Mouse (Mus musculus) T-helper 2 cell (primary cell): ENCODE results near the gene Dip2c.

Source experiments
- in situ Hi-C: fragments of 300-600 bp; cut with MboI, MseI; formaldehyde crosslinking; loops from one replicate; pipeline ENCODE4 v1.15.1; 2025; ENCODE audit warnings: high pct_unique_total_duplicates

The Dip2c gene

DNA sequence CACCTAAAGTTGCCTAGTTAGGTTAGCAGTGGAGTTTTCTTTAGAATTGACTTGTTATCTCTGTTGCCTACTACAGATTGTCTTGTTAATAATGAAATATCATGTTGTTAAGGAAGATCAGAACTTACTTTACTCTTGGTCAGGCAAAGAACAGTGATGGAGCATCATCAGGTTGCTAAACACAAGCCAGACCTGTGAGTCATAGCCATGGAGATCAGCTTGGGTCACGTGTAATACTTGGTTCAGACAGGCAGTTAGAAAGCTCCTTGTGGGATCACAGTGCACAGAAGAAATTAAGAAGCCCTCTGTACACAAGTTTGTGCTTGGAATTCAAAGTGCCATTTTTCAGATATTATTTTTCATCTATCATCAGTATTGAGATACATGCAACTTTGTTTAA lies 48.9 kb downstream of the Dip2c start:
- in situ Hi-C loops = no loop called here

DNA sequence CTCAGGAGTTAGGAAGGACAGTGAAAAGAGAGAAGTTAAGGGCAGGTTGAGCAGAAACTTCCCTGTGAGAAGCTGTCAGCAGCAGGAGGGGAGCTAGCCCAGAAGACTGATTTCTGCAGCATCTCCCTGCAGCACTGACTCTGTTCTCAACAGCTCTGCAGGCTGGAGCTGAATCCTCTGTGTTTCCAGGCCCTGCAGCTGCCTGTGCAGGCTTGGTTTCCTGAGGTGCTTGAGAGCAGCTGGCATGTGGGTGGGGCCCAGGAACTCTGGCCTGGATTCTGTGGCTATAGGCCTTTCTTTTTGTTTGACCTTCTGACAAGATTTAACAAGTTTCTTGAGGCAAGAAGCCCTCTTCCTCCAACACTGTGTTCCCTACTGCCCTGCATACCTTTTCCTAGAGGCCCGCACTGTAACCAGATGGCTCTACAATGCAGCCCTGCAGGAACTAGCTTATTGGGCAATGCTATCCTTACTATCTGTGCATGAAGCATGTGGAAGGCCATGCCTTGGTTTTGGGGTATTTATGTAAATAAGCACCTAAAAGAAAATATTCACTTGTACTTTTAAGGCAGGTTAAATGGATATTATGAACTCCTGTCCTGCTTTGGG lies 53.1 kb downstream of the Dip2c start:
- in situ Hi-C loops = no loop called here

DNA sequence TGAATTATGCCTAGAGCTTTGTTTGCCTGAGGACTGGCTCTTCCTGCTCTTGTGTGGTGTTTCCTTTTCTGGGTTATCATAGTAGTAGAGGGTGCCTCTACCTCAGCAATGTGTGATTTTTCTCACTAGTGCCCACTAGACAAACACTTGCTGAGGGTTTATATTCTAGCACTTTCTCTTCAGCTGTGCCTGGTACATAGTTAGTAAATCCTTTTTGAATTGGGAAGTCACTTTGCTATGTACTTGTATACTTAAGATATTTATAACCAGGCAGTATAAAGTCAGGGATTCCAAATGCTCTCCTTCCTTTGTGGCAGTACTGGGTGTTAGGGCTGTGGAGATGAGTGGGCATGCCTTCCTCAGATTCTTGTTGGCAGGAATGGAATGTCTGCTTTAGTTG lies 56.9 kb downstream of the Dip2c start:
- in situ Hi-C loops = no loop called here

DNA sequence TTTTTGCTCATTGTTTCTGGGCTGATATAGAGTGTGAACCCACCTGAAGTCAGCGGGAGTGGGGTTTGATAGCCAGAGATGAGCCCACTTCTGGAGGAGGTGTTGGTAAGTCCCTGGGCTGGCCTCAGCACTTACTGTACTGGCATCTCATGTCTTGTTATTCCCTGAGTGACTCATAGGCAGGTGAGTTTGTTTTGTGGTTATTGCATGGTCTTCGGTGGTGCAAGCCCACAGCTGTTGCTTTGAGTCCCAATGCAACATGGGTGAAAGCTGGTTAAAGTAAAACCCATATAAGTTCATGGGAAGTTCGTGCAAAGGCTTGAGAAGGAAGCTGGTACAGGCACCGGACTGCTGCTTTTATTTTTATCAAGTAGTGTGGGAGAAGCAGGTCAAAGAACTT lies 64.0 kb downstream of the Dip2c start:
- in situ Hi-C loops = no loop called here

DNA sequence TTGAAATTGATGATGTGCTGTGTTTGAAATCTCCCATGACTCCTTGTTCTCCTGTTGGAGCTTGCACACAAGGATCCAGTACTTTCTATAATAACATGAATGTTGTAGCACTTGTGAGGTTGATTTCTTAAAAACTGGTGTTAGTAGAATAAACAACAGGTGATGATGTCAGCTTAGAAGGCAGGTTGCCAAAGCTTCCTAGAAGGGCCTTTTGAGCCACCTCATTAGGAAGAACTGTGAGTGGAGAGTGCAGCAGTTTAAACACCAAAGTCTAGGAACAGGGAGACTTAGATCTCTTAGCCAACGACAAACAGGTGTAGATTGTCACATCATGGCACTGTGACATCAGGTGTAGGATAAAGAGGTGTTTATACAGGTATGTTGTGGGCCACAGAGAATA lies 66.4 kb downstream of the Dip2c start:
- in situ Hi-C loops = no loop called here

DNA sequence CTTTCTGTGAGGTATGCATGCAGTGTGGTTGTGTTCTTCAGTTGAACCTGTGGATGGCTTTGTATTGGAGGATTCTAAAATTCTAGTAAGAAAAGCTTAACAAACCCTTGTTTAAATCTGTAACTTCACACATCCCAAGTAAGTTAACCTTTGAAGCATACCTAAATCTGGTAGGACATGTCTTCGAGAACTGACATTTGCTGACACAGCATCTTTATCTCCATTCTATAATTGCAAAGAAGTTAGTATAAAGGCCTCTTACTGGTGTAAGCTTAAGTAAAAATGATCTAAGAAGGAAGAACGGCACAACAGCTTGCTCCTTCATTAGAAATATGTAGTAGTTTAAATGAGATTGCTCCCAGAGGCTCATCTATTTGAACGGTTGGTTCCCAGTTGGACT lies 71.1 kb downstream of the Dip2c start:
- in situ Hi-C loops = no loop called here

DNA sequence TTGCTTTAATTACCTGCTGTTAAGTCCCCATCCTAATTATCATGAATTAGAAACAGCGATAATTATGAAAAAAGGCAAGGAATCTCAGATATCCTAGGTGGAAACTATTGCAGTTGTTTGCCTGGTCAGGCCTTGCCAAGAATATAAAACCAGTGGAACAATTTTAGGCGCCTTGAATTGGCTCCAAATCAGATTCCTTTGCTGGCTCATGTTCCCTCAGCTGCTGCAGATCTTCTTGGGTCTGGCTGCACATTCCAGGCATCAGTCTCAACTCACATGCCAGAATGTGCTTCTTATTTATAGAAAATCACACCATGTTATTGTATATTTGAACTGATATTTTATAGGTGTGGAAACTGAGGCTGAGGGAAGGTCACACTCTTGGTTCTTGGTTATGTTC lies 74.3 kb downstream of the Dip2c start:
- in situ Hi-C loops = no loop called here

DNA sequence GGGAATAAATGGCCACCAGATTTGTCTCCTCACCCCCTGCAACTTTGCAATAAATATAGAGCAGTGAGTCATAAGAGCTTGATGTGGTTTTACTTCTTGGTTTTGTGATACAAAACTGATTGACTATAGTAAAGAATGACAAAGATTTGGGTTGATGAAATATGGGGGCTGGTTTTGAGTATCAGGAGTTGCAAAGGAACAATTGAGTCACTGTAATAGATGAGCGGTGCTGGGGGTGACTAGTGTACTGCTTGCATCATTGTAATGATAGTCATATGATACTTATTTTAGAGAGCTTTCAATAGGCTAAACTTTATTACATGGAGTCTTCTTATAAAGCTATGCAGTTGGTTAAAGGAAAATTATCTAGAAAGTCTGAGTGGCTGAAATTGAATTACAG lies 77.6 kb downstream of the Dip2c start:
- in situ Hi-C loops = no loop called here

DNA sequence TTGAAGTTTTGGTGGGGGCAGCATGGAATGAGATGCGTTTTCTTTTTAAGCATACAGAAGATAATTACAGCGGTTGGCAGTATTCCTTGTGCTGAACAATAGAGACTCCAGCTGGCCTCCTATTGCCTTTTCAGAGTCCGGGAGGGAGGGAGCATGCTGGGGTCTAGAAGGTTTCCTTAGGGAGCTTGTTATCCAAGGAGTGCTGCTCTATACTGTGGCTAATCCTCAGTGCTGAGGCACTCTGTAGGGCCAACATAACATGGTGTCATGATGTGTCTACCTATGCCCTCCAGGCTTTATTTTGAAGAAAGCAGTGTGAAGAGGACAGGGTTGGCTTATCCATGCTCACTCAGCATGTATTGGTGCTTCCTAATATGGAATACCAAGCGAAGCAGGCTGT lies 79.0 kb downstream of the Dip2c start:
- in situ Hi-C loops = no loop called here

DNA sequence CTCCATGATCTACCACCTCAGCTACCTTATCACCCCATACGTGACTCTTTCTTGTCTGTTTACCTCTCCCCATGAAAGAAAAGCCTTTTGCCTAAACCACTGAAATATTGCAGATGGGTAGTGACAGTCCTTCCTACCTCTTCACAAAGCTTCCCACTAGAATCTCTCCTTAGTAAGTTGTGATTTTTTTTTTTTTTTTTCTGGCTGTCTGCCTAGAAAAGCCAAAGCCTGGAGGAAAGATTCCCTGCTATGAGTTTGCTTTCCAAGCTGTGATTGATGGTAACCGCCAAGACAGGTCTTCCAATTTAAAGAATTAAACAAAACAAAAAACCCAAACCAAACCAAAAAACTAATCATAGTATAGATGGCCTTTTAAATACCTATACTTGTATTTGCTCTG lies 85.1 kb downstream of the Dip2c start:
- in situ Hi-C loops = no loop called here

DNA sequence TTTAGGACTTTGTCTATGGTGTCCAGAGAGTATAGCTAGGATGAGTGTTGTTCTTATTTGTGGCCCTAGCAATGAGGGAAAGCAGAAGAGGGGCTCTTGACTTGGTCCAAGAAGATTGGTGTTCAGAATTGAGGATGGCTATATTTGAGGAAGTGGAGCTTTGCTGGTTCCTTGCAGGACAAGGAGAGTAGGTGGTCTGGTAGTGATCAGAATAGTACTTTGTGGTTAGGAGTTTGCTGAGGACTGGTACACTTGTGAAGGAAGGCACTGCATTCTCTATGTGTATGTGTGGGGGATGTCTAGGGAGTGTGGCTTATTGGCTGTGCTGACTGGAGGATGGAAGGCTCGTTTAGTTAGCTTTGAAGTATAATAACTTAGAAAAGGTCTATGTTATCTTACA lies 95.1 kb downstream of the Dip2c start:
- in situ Hi-C loops = no loop called here

DNA sequence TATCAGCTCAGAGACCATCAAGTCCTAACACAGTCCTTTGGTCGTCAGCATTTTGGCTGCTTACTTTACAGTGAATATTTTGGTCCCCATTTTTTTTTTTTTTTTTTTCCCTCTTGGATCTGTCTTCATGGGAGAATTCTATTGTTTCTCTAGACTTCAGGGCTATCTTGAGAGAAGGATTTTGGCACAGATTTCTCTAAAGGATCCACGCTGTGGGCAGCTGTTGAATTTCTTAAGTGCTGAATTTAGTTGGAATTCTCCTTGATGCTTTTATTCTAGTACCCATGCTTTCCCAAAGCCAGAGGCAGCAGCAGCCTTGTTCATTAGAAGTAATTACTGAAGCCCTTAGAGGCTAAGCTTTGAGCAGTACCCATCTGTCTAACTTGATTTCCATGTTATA lies 100.8 kb downstream of the Dip2c start:
- in situ Hi-C loops = no loop called here

DNA sequence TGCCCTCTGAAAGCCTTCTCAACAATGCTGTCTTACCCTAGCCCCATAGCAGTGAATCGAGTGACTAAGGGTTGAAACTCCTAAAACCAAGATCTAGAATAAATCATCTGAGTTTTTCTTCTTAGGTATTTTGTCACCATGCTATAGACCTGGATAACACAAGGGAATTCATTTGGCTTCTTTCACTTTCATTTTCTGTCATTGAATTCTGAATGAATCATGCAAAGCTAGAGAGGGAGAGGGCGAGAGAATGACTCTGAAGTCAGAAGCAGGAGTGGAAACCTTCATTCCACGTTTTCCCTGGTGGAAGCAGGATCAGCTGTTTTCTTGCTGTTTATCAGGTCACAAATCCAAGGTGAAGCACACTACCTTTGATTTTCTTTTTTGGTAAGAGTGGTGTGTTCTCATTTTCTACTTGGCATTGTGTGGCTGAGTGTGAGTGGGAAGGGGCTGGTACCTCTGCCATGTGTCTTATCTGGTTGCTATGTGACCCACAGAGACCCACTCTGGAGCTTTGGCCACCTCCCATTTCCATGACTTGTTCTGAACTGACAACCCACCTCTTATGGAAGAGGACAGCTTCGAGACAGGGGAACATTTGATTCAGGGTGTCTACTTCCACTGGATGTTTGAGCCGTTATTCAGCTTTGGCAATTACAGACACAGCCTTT lies 104.5 kb downstream of the Dip2c start:
- in situ Hi-C loops = no loop called here

DNA sequence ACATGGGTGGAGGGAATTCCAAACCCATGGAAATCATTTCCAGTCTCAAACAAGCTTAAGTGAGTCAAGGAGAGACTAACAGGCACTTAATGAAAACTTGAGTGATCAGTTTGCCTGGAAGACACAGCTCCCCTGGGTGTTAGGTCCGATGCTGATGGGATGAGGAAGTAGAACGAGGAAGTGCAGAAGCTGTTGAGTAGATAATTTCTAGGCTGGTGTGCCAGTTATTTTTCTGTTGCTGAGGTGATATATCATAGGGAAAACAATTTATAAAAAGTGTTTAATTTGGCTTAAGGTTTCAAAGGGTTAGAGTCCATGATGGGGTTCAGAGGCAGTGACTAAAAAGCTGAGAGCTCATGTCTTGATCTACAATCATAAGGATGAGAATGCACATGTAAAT lies 111.7 kb downstream of the Dip2c start:
- in situ Hi-C loops = no loop called here

DNA sequence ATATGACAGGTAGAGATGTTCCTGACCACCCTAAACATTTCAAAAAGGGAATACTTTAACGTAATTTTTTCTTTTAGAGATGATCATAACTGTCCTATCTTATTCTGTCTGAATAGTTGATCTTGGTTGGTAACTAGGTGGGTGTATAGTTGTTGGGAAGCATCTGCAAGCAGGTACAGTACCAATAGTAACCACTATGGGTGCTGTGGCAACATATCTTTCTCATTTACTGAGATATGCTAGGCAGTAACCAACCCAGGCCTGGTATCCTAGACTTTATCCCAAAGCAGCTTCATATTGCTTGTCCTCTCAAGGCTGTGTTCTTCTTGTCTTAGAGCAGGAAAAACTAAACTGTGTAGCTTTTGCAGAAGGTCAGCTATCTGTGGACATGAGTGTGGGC lies 113.0 kb downstream of the Dip2c start:
- in situ Hi-C loops = no loop called here

DNA sequence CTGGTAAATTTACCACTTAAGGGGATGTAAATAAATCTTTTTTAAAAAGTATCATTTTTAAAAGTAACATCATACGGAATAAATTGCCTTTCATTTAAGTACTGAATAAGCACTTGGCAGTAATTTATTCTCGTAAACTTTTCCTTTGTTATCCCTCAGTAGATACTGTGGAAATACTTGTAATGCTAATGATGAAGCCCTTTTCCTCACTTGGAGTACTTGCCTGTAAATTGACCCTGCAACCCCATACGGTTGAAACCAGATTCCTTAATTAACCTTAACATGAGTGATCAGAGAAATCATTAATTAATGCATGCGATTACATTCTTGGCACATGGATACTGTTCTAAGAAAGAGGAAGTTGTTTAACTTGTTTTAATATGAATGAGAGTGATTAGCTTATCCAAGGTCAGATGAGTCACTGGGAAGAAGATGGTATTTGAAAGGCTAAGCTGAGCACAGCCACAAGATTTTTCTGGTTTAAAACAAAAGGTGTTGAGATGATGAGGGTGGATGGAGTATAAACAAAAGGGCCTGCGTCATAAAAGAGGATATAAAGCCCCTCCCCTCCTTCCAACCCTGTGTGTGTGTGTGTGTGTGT lies 114.0 kb downstream of the Dip2c start:
- in situ Hi-C loops = no loop called here

DNA sequence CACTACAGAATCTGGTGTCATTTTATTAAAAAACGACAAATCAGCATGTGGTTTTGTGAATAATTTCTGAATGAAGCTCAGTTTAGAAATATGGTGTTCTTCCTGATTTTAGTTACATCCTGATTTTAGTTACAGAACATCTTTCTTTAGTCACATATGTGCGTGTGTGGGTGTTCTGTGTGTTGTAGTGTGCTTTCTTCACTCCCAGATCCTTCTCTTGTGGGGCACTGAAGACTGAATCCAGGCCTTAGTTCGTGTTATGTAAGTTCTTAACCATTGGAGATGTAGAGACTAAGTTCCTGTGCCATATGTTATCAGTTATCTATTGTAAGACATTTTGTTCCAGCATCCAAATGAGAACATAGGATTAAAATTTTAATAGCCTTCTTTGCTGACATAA lies 117.1 kb downstream of the Dip2c start:
- in situ Hi-C loops = no loop called here

DNA sequence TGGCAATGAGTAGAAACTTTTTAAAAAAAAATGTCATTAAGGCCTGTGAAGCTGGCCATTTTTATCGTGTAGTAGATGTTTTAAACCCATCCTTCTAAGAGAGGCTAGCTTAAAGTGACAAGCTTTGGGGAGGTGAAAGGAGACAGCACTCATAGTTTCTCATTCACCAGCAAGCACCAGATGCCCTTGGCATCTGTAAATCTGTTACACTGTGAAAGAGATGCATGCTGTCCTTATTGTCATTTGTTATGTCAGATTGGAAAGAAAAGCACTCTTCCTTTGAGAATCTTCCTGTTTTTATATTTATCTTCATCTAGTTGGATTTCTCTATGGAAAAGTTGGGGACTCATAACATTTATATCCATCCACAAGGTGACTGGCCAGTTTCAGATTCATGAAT lies 119.0 kb downstream of the Dip2c start:
- in situ Hi-C loops = no loop called here

DNA sequence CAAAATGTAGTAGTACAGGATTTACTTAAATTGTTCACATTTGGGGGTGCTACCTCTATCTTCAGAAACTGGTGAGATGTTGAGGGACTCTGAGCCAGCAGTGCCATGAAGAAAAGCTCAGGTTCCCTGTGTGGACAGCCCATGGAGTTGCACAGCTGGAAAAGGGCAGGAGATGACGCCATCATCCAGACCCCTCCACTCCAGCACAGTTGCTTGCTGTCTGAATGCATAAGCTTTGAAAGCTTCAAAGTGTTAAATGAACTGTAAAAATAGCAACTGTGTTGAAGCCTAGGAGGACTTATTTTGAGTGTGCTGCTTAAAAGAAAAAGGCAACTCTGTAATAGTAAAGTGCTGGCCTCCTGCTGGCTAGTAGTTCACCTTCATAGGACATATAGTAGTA lies 122.5 kb downstream of the Dip2c start:
- in situ Hi-C loops = no loop called here

DNA sequence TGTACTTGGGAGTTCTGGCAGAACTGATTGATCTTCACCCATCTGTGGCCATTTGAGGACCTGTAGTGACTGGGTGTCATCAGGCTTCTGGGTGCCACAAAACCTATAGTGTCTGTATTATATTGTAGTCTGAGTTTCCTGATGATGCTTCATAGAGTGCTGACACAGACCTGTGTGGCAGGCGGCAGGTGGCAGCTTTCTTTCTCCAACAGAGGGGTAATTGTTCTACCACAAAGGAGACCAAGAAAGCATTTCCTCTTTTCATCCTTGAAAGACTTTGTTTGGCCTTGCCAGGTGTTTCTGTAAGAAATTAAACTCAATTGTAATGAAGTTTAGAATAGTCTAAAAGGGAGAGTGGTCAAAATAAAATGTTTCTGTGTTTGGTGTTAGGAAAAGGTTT lies 129.1 kb downstream of the Dip2c start:
- in situ Hi-C loops = no loop called here

DNA sequence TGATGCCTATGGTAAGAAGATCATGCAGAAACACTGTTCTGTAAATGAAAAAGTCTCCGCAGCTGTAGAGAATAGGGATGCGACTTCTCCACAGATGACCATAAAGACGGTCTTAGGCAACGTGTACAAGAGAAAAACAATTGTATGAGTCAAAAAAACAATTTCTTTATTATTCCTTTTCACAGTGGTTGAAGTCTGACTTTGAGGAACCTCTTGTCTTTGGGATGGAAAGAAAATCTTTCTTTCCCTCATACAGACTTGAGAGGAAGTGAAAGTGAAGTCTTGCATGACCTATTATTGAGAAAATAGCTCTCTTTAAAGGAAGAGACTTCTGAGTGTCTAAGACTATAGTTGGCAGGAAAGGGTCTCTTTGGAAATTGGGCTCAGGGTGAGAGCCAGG lies 132.7 kb downstream of the Dip2c start:
- in situ Hi-C loops = no loop called here

DNA sequence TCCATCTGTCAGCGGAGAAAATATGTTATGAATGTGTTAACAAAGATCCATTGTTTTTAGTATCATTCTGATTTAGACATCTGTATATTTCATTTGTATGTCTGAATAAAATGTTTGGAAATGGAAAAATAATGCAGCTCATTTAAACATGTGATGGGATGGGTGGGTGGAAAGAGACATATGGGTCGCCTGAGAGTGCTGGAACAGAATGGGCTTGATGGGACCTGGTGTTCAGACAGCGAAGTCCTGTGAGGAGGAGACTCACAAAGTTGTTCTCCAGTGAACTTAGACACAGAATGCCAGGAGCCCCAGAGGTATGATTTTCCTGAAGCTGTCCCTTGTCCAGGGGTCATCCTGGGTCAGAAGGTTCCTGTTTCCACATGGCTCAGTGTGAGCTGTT lies 142.1 kb downstream of the Dip2c start:
- in situ Hi-C loops = no loop called here

DNA sequence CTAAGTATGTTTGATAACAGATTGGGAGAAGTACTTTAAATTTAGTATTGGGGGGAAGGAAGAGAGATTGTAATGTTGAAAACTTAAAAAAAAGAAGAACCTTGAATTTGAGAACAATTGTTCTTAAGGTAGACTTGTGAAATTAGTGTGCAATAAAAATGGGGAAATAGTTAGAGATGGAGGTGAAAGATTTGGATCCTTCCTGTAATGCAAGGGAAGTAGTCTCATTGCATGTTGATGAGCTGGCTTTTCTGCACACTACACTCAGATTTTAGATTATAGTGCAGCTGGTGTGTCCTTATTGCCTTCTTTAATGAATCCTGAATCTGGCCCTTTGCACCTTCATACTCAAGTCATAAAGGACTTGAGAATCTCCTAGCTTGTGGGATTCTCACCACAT lies 142.9 kb downstream of the Dip2c start:
- in situ Hi-C loops = no loop called here

DNA sequence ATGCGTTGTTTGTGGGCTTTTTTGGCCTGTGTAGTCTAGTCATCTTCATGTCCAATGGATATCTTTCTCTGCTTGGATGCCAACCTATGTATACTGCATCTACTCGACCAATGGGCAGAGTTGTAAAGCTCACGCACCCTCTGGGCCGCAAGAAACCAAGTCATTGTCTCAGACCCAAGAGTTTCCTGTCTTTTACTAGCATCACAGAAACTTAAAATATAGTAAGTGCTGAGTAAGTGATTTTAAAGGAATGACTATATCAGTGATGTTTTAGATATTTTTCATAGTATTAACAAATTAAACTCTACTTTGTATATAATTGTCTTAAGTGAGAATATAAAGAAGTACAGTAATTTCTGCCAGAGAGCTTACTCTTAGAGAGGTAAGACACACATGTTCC lies 145.6 kb downstream of the Dip2c start:
- in situ Hi-C loops = no loop called here
